ENCODE assay signal across 7 mouse cellular contexts in the genomic region with DNA sequence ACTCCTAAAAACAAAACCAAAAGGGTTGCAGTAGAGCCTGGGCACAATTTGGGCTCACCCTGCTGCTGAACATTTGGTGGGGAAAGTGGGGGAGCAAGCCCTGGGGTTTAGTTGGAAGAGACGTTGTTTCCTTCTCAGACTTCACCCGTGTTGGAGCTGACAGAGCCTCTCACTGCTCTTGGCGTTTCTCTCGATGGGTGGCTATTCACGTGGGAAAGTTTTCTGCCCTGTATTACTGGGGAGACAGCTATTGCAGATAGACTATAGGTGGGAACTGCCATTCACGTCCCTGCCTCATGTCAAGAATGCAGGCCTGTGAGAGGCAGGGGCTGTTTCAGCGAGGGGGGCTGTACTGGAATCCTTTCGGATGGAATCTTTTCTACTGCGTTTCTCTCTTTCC. TPM values are rescaled to one million over a fixed set of nuclear protein-coding genes. Genes with fewer than 3 reads are reported as not detected.
DNase-seq lines count a peak whose midpoint lies in the region; ATAC-seq and TF ChIP-seq lines count a peak whose summit lies in the region.

No protein-coding gene starts in this region.

- peak overlapping the region; percentile 5; the same call in 1 of the 2 replicates for H3K4me2 ChIP-seq in liver, embryonic 11.5 days
- H3K4me2 ChIP-seq in hindbrain, postnatal 0 days (ENCODE audit: low read depth, low read length), result peak overlapping the region; percentile 25
- peak overlapping the region; percentile 19 for H3K4me2 ChIP-seq in neural tube, embryonic 13.5 days

- H3K27me3 ChIP-seq in liver, embryonic 11.5 days (replicated peaks; ENCODE audit: control insufficient read depth, insufficient read depth, low read length), result no peaks in the 10 kb centered on the region
- H3K27me3 ChIP-seq in hindbrain, postnatal 0 days (ENCODE audit: insufficient read depth, low read length), result no peaks in the 10 kb centered on the region
- no peaks in the 10 kb centered on the region for H3K27me3 ChIP-seq in neural tube, embryonic 13.5 days

- no peak for ATAC-seq in liver, embryonic 11.5 days (replicated peaks; ENCODE audit: low FRiP score)
- 0 out of 2 replicates have a peak, but pooled peaks have one; percentile 15 for ATAC-seq in hindbrain, postnatal 0 days
- ATAC-seq in neural tube, embryonic 13.5 days (ENCODE audit: low read depth), result peak; percentile 21; the same call in 1 of the 2 replicates

- H3K4me3 ChIP-seq in liver, embryonic 11.5 days (ENCODE audit: low read depth, low read length), result no peak overlapping the region
- H3K4me3 ChIP-seq in hindbrain, postnatal 0 days (ENCODE audit: low read length), result no peak overlapping the region
- no peak overlapping the region for H3K4me3 ChIP-seq in neural tube, embryonic 13.5 days

- no peaks in the 10 kb centered on the region for H3K36me3 ChIP-seq in liver, embryonic 11.5 days (ENCODE audit: control insufficient read depth, insufficient read depth, low read length)
- H3K36me3 ChIP-seq in hindbrain, postnatal 0 days (ENCODE audit: insufficient read depth, low read length), result no peaks in the 10 kb centered on the region
- H3K36me3 ChIP-seq in neural tube, embryonic 13.5 days, result no peaks in the 10 kb centered on the region

- H3K9me3 ChIP-seq in liver, embryonic 11.5 days (ENCODE audit: control insufficient read depth, low read length), result no peaks in the 10 kb centered on the region
- H3K9me3 ChIP-seq in hindbrain, postnatal 0 days (ENCODE audit: low read length), result no peaks in the 10 kb centered on the region
- no peaks in the 10 kb centered on the region for H3K9me3 ChIP-seq in neural tube, embryonic 13.5 days

- H3K9ac ChIP-seq in liver, embryonic 11.5 days (ENCODE audit: low read depth, low read length), result peak overlapping the region; percentile 38; the same call in 1 of the 2 replicates
- H3K9ac ChIP-seq in hindbrain, postnatal 0 days (replicated peaks; ENCODE audit: low read length), result no peak overlapping the region; the same call in 1 of the 2 replicates
- H3K9ac ChIP-seq in neural tube, embryonic 13.5 days, result peak overlapping the region; percentile 14; the same call in 1 of the 2 replicates

- peaks cover 43% of the 10 kb centered on the region for H3K4me1 ChIP-seq in liver, embryonic 11.5 days (replicated peaks; ENCODE audit: control insufficient read depth, insufficient read depth, low read length)
- H3K4me1 ChIP-seq in hindbrain, postnatal 0 days (ENCODE audit: insufficient read depth, low read length), result peaks cover 35% of the 10 kb centered on the region
- H3K4me1 ChIP-seq in neural tube, embryonic 13.5 days (replicated peaks), result peaks cover 63% of the 10 kb centered on the region

- WGBS in liver, embryonic 11.5 days, result 59% methylated on average over 9 of the region's 9 CpGs
- WGBS in hindbrain, postnatal 0 days, result 11% methylated on average over 9 of the region's 9 CpGs
- WGBS in neural tube, embryonic 13.5 days, result 19% methylated on average over 9 of the region's 9 CpGs

- TF ChIP-seq CTCF in hindbrain, postnatal 0 days (IDR thresholded peaks at IDR 0.05; ENCODE audit: low read depth), result no peak

- H3K27ac ChIP-seq in liver, embryonic 11.5 days (ENCODE audit: low read depth, low read length), result peak overlapping the region; percentile 75
- peak overlapping the region; percentile 75 for H3K27ac ChIP-seq in hindbrain, postnatal 0 days
- peak overlapping the region; percentile 90 for H3K27ac ChIP-seq in neural tube, embryonic 13.5 days (replicated peaks)

- DNase-seq in liver, embryonic 11.5 days (ENCODE audit: low spot score), result no peak
- no peak for DNase-seq in liver
- peak; percentile 85 for DNase-seq in fibroblast of lung, adult 2 months (ENCODE audit: low read depth)
- DNase-seq in hindbrain, postnatal 0 days (ENCODE audit: low spot score), result no peak
- no peak for DNase-seq in left cerebral cortex, adult 11 months (ENCODE audit: low spot score)
- no peak for DNase-seq in layer of hippocampus, postnatal 14 days (ENCODE audit: low spot score in 2 of 2)

RNA-seq across cellular contexts. Expression of a gene that starts 50.5 kb away (rescaled TPM):
- polyA plus RNA-seq in liver, embryonic 11.5 days (2014; fragmentation: Nextera tagmentation; extraction: Ambion mirVana), result 17.2 and 18.4 TPM in 2 replicates
- 37.7 and 44.9 TPM in 2 replicates for total RNA-seq in hindbrain, postnatal 0 days (2014; rRNA removed)
- 9.5 and 9.9 TPM in 2 replicates for polyA plus RNA-seq in hindbrain, postnatal 0 days (2015; fragmentation: Nextera tagmentation; extraction: Ambion mirVana)
- polyA plus RNA-seq in neural tube, embryonic 13.5 days (2015; fragmentation: Nextera tagmentation; extraction: Ambion mirVana), result 11.2 and 14.1 TPM in 2 replicates
- total RNA-seq in layer of hippocampus, postnatal 14 days (2021), result 10 to 100 TPM; 27.4 to 31.3 TPM
